Mouse (Mus musculus): ENCODE data around the gene Fmod. TPM values are rescaled to one million over a fixed set of nuclear protein-coding genes. Genes with fewer than 3 reads are reported as not detected.

Gene Fmod
- polyA plus RNA-seq, 1 experiment: 0.23 TPM

DNA sequence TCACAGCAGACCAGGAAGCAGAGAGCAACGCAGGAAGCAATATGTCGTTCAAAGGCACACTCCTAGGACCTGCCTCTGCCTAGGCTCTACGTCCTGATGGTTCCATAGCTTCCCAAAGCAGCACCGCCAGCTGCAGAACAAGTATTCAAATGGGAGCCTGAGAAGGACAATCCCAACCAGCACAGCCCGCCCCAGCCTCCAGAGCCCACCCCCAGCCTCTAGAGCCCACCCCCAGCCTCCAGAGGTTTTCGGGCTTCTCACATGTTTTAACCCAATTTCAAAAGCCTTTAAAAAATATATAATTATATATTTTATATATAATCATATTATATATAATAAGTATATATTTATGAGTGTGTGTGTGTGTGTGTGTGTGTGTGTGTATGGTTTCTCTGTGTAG lies 12.5 kb downstream of the Fmod start:
- TF ChIP-seq TCF3 (IDR thresholded peaks at IDR 0.05; ENCODE audit: insufficient read length, low read depth): no peak
- no peak for TF ChIP-seq REST (IDR thresholded peaks at IDR 0.05; ENCODE audit: insufficient read depth, insufficient read length)
- TF ChIP-seq MAX (IDR thresholded peaks at IDR 0.05; ENCODE audit: low read depth): no peak
- TF ChIP-seq TCF12 (IDR thresholded peaks at IDR 0.05; ENCODE audit: insufficient read depth, poor library complexity, severe bottlenecking): no peak
- TF ChIP-seq POLR2A (IDR thresholded peaks at IDR 0.05; ENCODE audit: insufficient read length, low read depth): no peak
- no peak for TF ChIP-seq SRF (IDR thresholded peaks at IDR 0.05; ENCODE audit: control insufficient read depth, insufficient read length, low read depth)
- TF ChIP-seq MYOG (IDR thresholded peaks at IDR 0.05; ENCODE audit: control insufficient read depth in 1 of 3, insufficient read depth in 1 of 3, insufficient read length in 2 of 3, low read depth in 2 of 3): no peak
- no peak for TF ChIP-seq CEBPB (IDR thresholded peaks at IDR 0.05; ENCODE audit: insufficient read depth, poor library complexity, severe bottlenecking)
- no peak for TF ChIP-seq E2F4 (IDR thresholded peaks at IDR 0.05; ENCODE audit: insufficient read depth)
- no peak for TF ChIP-seq USF1 (IDR thresholded peaks at IDR 0.05; ENCODE audit: low read depth)
- no peak for TF ChIP-seq MYOD1 (IDR thresholded peaks at IDR 0.05; ENCODE audit: control insufficient read depth in 1 of 3, insufficient read length in 2 of 3, low read depth in 2 of 3)
- no peak for TF ChIP-seq POLR2AphosphoS2 (IDR thresholded peaks at IDR 0.05; ENCODE audit: insufficient read length, low read depth)
- H3ac ChIP-seq (ENCODE audit: control insufficient read depth, insufficient read length): no peak overlapping the region
- no peaks in the 10 kb centered on the region for H3K36me3 ChIP-seq (ENCODE audit: control insufficient read depth, insufficient read depth)

DNA sequence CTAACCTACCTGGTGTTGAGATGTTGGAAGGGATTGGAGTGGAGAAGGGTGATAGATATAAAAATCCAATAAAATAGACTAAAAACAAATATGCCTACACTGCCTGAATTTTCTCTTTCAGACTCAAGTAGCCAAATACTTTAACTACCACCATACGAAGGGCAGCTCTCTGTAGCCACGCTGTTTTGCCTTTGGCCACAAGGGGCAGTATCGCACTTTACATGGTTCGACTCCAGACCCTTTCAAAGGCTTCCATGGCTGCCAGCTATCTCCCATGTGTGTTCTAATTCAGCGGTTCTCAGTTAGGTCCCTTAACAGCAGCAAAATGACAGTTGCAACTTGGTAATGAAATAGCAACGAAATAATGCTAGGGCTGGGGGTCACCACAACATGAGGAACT lies 16.2 kb downstream of the Fmod start:
- Histone ChIP-seq H3K36me3 (ENCODE audit: control insufficient read depth, insufficient read depth) (no peaks in the 10 kb centered on the region), H3ac (ENCODE audit: control insufficient read depth, insufficient read length) (no peak overlapping the region), H3K4me2 (ENCODE audit: low read depth) (no peak overlapping the region), H3K27me3 (ENCODE audit: control insufficient read depth, insufficient read depth, insufficient read length) (peaks cover 15% of the 10 kb centered on the region), H3K4me3 (no peak overlapping the region), H3K79me2 (ENCODE audit: control insufficient read depth, insufficient read depth) (no peaks in the 10 kb centered on the region)
- no peak for TF ChIP-seq MYOD1 (IDR thresholded peaks at IDR 0.05; ENCODE audit: control insufficient read depth in 1 of 3, insufficient read length in 2 of 3, low read depth in 2 of 3)
- TF ChIP-seq USF1 (IDR thresholded peaks at IDR 0.05; ENCODE audit: low read depth): no peak
- TF ChIP-seq MAX (IDR thresholded peaks at IDR 0.05; ENCODE audit: low read depth): no peak
- TF ChIP-seq SRF (IDR thresholded peaks at IDR 0.05; ENCODE audit: control insufficient read depth, insufficient read length, low read depth): no peak
- no peak for TF ChIP-seq POLR2A (IDR thresholded peaks at IDR 0.05; ENCODE audit: insufficient read length, low read depth)
- no peak for TF ChIP-seq REST (IDR thresholded peaks at IDR 0.05; ENCODE audit: insufficient read depth, insufficient read length)
- no peak for TF ChIP-seq TCF12 (IDR thresholded peaks at IDR 0.05; ENCODE audit: insufficient read depth, poor library complexity, severe bottlenecking)
- no peak for TF ChIP-seq POLR2AphosphoS2 (IDR thresholded peaks at IDR 0.05; ENCODE audit: insufficient read length, low read depth)
- no peak for TF ChIP-seq MYOG (IDR thresholded peaks at IDR 0.05; ENCODE audit: control insufficient read depth in 1 of 3, insufficient read depth in 1 of 3, insufficient read length in 2 of 3, low read depth in 2 of 3)
- TF ChIP-seq CEBPB (IDR thresholded peaks at IDR 0.05; ENCODE audit: insufficient read depth, poor library complexity, severe bottlenecking): no peak
- no peak for TF ChIP-seq TCF3 (IDR thresholded peaks at IDR 0.05; ENCODE audit: insufficient read length, low read depth)
- no peak for TF ChIP-seq E2F4 (IDR thresholded peaks at IDR 0.05; ENCODE audit: insufficient read depth)

More for the DNA sequence above, 12.5 kb downstream of the Fmod start:
- H3K27me3 ChIP-seq (ENCODE audit: control insufficient read depth, insufficient read depth, insufficient read length): peaks cover 15% of the 10 kb centered on the region
- H3K79me2 ChIP-seq (ENCODE audit: control insufficient read depth, insufficient read depth): no peaks in the 10 kb centered on the region
- no peak overlapping the region for H3K4me3 ChIP-seq
- H3K4me2 ChIP-seq (ENCODE audit: low read depth): no peak overlapping the region

DNA sequence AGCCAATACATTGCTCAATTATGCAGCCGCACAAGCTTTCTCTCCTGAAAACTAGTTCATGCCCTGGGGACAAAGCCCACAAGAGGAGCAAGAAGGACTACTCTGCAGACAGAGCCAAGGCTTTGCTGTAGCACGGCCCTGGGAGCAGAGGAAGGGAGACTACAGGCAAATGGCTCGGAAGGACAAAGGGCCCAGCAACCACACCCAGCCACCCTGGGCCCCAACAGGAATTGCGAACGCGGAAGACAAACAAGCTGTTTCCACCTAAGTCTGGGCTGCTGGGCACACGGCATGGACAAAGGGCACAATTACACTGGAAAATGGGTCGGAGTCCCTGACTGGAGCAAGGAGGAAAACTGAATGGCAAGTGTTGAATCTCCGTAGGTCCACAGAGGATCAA lies 18.0 kb downstream of the Fmod start:
- Histone ChIP-seq H3K79me2 (ENCODE audit: control insufficient read depth, insufficient read depth) (no peaks in the 10 kb centered on the region), H3K27me3 (ENCODE audit: control insufficient read depth, insufficient read depth, insufficient read length) (peaks cover 5% of the 10 kb centered on the region), H3K4me2 (ENCODE audit: low read depth) (no peak overlapping the region), H3K4me3 (no peak overlapping the region), H3K36me3 (ENCODE audit: control insufficient read depth, insufficient read depth) (no peaks in the 10 kb centered on the region), H3ac (ENCODE audit: control insufficient read depth, insufficient read length) (no peak overlapping the region)
- TF ChIP-seq MYOG (IDR thresholded peaks at IDR 0.05; ENCODE audit: control insufficient read depth in 1 of 3, insufficient read depth in 1 of 3, insufficient read length in 2 of 3, low read depth in 2 of 3) (no peak), REST (IDR thresholded peaks at IDR 0.05; ENCODE audit: insufficient read depth, insufficient read length) (no peak), E2F4 (IDR thresholded peaks at IDR 0.05; ENCODE audit: insufficient read depth) (no peak), POLR2AphosphoS2 (IDR thresholded peaks at IDR 0.05; ENCODE audit: insufficient read length, low read depth) (no peak), TCF12 (IDR thresholded peaks at IDR 0.05; ENCODE audit: insufficient read depth, poor library complexity, severe bottlenecking) (no peak), CEBPB (IDR thresholded peaks at IDR 0.05; ENCODE audit: insufficient read depth, poor library complexity, severe bottlenecking) (no peak), TCF3 (IDR thresholded peaks at IDR 0.05; ENCODE audit: insufficient read length, low read depth) (no peak), MAX (IDR thresholded peaks at IDR 0.05; ENCODE audit: low read depth) (no peak), MYOD1 (IDR thresholded peaks at IDR 0.05; ENCODE audit: control insufficient read depth in 1 of 3, insufficient read length in 2 of 3, low read depth in 2 of 3) (no peak), USF1 (IDR thresholded peaks at IDR 0.05; ENCODE audit: low read depth) (no peak), SRF (IDR thresholded peaks at IDR 0.05; ENCODE audit: control insufficient read depth, insufficient read length, low read depth) (no peak), POLR2A (IDR thresholded peaks at IDR 0.05; ENCODE audit: insufficient read length, low read depth) (no peak)

DNA sequence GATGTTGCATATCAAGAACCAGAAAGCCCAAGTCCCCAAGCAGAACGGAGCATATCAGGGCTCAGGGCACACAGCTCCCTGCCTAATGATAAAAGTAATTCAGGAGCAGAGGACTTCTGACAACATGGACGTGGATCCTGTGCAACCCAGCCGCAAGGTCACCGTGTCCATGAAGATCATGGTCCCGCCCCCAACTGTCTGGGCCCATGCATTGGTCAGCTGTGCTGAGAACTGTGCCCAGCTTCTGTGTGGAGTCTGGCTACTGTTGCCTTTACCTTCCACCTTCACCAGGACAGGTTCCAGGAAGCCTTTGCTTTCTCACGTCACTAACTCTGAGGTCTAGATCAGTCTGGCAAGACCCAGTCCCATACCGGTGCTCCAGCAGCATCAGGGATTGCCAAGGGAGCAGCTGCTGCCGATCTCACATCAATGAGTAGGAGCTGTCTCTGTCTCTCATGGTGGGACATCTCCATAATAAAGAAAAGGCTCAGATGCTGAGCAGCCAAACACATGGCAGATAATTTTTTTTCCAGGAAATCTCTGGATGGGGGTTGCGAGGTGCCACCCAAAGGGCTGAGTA lies 18.7 kb downstream of the Fmod start:
- H3K4me2 ChIP-seq (ENCODE audit: low read depth): no peak overlapping the region
- no peaks in the 10 kb centered on the region for H3K27me3 ChIP-seq (ENCODE audit: control insufficient read depth, insufficient read depth, insufficient read length)
- no peak overlapping the region for H3ac ChIP-seq (ENCODE audit: control insufficient read depth, insufficient read length)
- no peak for TF ChIP-seq POLR2A (IDR thresholded peaks at IDR 0.05; ENCODE audit: insufficient read length, low read depth)
- no peak for TF ChIP-seq MYOG (IDR thresholded peaks at IDR 0.05; ENCODE audit: control insufficient read depth in 1 of 3, insufficient read depth in 1 of 3, insufficient read length in 2 of 3, low read depth in 2 of 3)
- TF ChIP-seq USF1 (IDR thresholded peaks at IDR 0.05; ENCODE audit: low read depth): no peak
- no peak for TF ChIP-seq POLR2AphosphoS2 (IDR thresholded peaks at IDR 0.05; ENCODE audit: insufficient read length, low read depth)
- TF ChIP-seq E2F4 (IDR thresholded peaks at IDR 0.05; ENCODE audit: insufficient read depth): no peak
- no peak for TF ChIP-seq TCF12 (IDR thresholded peaks at IDR 0.05; ENCODE audit: insufficient read depth, poor library complexity, severe bottlenecking)
- TF ChIP-seq SRF (IDR thresholded peaks at IDR 0.05; ENCODE audit: control insufficient read depth, insufficient read length, low read depth): no peak
- TF ChIP-seq REST (IDR thresholded peaks at IDR 0.05; ENCODE audit: insufficient read depth, insufficient read length): no peak
- TF ChIP-seq CEBPB (IDR thresholded peaks at IDR 0.05; ENCODE audit: insufficient read depth, poor library complexity, severe bottlenecking): no peak
- TF ChIP-seq MAX (IDR thresholded peaks at IDR 0.05; ENCODE audit: low read depth): no peak
- no peak for TF ChIP-seq MYOD1 (IDR thresholded peaks at IDR 0.05; ENCODE audit: control insufficient read depth in 1 of 3, insufficient read length in 2 of 3, low read depth in 2 of 3)
- no peaks in the 10 kb centered on the region for H3K36me3 ChIP-seq (ENCODE audit: control insufficient read depth, insufficient read depth)
- no peaks in the 10 kb centered on the region for H3K79me2 ChIP-seq (ENCODE audit: control insufficient read depth, insufficient read depth)
- no peak overlapping the region for H3K4me3 ChIP-seq

Measured in myocyte (in vitro differentiated cells).